Mouse (Mus musculus) spleen, adult 12 weeks (tissue): ENCODE data around the gene Rictor.

Source experiments
- DNase-seq: peaks from one replicate; pipeline ENCODE4 v3.0.0; 2022; ENCODE audit warnings: low spot score

Rictor gene

DNA sequence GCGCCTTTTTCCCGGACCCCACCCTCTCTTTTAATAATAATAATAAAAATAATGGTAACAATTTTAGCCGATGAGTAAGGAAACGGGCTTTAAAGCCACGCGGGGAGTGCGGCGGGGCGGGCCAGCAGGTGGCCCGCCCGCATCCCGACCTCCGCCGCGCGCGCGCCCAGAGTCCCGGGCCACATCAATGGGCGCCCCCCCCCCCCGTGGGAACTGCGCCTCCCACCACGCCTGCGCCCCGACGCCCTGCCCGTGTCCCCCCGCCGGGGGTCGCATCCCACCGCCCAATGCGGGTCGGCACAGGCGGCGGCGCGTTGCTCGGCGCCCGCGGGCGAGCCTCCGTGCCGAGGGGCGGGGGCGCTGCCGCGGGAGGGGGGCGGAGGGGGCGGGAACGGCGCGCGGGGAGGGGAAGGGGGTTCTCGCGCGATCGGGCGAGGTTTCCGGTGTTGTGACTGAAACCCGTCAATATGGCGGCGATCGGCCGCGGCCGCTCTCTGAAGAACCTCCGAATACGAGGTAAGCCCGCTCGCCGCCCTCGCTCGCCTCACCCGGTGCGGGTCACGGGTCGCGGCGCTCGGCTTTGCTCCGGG, at the start of gene Rictor:
Rictor (plus strand) TSS at position 444 of the 590 bp plus-strand sequence.
- DNase-seq: peak; percentile 75

DNA sequence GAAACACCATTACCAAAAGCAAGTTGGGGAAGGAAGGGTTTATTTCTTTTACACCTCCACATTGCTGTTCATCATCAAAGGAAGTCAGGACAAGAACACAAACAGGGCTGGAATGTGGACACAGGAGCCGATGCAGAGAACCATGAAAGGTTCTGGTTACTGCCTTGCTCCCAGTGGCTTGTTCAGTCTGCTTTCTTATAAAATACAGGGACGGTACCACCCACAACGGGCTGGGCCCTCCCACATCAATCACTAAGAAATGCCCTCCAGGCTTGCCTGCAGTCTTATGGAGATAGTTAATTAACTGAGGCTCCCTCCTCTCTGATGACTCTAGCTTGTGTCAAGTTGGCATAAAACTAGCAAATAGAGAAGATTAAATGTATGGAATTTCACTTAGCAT, 46.2 kb upstream of the Rictor start:
- DNase-seq: no peak

DNA sequence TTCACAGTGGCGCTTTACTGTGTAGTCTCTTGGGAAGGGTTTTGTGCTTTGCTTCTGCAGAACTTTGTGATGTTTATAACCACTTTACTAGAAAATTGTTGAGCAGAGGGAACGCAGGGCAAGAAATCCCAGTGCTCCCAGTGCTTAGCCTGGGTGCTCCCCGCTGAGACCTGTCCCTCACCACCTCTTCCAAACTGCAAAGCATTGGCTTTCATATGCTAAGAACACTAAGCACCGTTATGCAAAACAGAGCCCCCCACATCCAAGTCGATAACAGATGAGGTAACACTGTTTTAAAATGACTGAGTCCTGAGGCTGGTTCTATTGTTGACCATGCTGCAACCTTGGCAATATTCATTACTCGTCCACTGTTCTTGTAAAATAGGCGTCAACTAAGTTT, 44.2 kb upstream of the Rictor start:
- no peak for DNase-seq

DNA sequence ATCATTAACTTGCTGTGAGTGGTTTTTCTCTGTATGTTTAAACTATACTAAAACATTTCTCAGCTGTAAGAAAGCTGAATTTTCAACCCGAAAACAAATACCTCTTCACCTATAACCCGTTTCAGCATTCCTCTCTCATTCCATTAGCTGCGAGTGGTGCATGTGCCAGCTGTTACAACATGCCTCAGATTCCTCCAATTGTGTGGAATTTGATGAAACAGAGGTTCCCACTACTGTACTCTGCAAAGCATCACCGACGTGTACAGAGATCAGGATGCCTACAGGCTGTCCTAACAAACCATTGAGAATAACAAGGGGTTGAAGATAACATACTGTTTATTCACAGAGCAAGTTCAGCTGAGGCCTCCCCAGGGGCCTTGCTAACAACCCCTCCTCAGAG, 42.1 kb upstream of the Rictor start:
- DNase-seq: no peak

DNA sequence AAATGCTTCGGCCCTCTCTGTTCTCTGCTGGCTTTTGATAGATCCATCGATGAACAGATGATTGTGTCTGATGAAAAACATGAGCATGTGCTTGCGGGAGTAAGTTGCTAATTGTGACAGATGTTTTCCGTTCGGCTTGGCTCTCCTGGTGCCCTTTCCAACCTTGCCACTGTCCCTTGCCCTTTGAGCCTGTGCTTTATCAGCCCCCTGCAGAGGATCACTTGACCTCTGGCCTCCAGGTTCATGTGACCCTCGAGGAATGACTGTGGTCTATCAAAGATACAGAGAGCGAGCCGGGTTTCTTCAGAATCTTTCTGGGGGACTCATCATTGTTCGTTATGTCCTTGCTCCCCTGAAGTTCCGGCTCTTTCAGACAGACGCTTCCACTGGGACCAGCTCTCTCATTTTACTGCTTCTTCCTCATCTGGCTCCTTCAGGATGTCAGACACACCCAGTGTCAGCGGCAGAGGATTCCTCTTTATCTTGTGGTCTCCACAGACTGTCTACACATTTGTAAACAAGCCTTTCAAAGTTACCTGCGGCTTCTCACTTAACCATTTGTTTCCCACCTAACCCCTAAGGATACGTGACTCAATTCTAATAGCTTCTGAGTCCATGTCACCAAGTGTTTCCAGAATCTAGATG, 39.3 kb upstream of the Rictor start:
- no peak for DNase-seq

DNA sequence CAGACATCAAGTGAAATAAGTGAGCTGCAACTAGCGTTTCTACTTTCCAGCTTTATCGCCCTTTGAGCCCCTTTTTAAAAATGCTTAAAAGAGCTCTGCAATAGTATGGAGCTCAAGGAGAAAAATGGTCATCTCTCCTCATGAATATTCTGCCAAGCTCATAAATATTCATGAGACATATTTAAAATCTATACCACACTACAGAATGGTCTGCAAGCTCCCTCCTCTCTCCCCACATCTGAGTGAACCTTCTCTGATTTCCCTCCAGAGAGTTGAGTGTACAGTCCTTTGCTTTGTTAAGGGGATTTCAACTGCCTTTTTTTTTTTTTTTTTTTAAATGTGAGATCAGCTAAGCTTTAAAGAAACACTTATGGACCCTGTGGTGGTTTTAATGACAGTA, 29.7 kb upstream of the Rictor start:
- DNase-seq: no peak

DNA sequence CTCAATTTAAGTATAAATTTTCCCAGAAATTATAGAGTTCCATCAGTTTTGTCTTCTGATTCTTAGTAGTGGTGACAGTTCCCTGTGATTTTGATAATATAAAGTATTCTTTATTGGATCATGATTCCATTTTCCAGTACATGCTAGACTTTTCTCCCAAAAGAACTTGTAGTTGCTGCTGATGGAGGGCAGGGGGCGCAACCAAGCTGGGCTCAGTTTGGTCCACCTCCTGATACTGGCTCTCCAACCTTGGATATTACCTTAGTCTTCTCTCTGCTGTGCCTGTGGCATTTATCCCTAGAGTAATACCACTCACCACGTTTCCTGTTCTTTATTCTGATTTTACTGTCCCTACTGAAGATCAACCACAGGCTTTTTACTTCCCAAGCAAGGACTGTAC, 6.0 kb upstream of the Rictor start:
- DNase-seq: no peak

DNA sequence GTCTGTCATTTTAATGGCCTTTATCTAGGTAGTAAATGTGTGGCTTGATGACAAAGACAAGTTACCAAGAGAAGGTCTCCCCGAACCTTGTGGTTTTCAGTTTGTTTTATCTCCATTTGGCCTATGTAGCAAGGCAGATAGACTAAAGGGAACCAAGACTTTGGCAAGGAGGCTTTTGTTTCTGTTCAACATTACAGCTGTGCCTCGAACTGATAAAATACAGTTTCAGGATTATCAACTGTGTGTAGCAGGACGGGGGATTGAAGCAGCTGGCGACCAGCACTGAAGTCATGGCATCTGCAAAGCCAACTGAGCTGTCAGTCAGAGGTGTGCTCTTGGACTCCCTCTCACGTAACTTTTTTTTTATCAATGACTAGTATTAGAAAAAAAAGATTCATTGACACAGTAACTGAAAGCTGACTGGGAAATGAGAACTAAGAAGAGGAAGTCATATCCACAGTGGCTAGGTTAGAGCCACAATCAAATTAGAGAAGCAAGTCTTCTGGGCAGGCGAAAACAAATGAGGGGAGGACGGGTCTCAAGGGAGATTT, 2.8 kb upstream of the Rictor start:
- no peak for DNase-seq

DNA sequence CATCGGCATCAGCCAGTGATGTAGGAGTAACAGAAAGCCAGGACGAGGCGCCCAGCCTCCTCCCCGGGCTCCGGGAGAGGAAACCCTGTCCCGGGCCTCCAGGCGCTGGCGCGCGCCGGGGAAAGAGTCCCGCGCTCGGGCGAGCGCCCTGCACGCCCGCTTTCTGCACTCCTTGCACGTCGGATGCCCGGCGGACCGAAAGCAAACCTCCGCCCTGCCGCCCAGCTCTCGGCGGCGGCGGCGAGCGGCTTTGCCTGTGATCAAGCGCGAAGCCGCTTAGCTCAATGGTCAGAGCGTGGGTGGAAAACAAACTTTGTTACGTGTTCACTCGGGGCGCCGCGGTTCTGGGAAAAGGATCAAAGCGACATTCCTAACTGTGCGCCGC, 636 bp upstream of the Rictor start:
- peak; percentile 68 for DNase-seq

DNA sequence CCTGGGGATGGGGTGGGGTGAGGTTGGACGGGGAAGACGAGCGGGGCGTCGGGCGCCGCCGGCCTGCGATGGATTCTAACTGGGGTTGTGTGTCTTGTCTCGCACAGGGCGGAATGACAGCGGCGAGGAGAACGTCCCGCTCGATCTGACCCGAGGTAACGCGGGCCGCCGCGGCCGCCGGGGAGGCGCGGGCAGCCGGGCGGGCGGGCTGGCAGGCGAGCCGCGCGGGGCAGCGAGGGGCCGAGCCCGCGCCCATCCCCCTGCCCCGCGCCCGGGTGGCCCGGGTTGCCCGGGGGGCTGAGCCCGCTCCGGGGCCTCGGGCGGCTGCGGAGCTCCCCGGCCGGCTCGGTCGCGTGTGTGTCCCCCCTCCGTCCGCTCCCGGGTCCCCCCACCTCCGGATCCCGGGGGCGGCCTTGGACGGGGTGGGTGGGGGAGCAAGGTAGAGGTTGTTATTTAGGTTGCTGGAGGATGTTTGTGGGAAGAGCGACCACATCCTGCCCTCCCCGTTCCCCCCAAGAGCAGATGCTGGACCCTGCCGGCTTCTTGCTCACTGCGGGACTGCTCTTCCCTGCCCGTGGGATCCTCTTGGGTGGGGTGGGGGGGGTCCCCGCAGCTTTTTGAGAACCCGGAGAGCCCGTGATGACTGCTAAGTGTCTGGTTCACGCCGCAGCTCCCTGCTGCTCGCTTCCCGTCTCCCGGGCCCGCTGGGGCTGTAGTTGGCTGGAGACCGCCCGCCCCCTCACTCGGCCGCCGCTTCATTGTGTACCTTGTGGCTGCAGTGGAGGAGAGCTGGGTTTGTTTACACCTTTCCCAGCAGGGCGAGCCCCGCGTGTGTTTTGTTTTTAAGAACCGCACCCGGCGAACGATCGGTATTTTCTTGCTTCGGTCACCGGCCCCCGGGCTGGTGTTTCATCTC, 605 bp downstream of the Rictor start:
- peak; percentile 50 for DNase-seq

DNA sequence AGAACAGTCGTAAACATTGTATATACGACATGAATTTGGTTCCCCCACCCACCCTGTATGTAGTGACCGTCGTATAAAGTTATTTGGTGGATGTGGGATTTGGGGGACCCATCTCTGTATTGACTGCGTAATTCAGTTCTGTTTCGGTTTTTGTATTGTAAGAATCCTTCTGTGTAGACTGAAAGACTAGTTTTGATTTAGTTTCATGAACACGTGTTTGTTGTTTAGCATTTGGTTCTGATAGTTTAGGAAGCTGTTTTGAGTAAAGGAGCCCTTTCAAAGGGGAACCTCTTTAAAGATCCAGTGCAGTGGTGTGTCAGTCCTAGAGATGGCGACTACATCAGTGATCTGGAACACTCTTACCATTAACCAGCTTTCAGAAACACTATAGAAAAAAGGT, 1.4 kb downstream of the Rictor start:
- no peak for DNase-seq

DNA sequence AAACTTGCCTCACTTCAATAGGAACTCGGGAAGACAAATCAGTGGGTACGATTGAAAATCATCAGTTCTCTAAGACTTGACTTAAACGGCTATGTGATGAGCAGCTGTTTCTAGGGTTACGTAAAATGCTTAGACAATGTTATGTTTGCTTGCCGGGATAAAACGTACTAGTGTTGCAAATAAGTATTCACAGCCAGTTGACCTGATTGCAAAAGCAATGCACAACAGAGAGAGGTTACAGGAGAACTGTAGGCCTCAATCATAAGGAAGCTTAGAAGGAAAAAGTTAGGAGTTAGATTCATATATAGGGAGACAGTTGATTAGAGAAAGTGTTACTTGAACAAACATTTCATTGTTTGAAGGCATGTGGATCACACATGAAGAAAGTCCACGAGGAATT, 2.2 kb downstream of the Rictor start:
- DNase-seq: no peak

DNA sequence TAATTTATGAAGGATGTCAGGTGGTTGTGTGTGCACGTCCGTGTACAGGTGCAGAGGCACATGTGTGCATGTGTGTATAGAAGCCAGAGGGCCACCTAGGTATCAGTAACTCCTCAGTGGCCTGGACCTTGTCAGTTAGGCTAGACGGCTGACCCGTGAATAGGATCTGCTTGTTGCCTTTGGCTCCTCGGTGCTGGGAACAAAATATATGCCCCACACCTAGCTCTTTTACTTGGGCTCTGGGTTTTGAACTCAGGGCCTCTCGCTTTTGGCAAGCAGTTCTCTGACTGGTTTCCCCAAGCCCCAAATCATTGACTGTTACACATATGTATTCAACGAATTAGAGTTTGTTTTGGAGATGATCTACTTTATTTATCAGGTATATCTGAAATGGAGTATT, 3.0 kb downstream of the Rictor start:
- no peak for DNase-seq

DNA sequence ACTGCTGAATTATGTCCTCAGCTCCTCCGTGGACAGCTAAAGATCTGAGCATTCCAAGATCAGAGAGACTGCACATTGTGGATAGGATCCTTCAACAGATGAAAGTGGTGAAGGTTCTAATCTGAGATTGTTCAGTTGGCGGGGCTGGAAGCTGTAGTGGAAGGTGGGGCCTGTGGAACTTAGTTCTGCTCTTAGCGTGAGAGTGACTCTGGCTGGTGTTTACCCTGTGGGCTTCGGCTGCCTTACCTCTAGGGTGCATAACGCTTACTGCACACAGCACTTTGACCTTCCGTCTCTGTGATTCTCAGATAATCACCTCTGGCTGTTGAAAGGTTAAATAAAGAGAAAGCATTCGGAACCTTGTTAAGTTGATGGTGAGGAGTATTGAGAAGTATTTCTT, 6.6 kb downstream of the Rictor start:
- no peak for DNase-seq

DNA sequence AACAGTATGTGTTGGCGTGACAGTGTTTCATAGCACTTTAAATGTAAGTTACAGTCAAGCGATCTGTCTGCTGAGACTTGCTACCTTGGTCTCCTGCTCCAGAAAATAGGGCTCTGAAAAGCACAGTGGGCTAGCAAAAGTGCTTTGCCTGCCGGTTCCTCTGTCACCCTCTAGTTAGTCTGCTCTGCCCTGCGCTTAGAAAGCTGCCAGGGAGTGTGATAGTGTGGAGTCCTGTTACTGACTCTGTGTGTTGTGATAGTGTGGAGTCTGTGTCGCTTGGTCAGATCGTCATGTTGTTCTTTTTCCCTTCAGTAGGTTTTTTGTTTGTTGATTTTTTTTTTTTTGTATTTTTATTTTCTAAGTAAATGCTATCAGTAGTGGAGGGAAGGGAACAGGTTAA, 7.1 kb downstream of the Rictor start:
- no peak for DNase-seq

DNA sequence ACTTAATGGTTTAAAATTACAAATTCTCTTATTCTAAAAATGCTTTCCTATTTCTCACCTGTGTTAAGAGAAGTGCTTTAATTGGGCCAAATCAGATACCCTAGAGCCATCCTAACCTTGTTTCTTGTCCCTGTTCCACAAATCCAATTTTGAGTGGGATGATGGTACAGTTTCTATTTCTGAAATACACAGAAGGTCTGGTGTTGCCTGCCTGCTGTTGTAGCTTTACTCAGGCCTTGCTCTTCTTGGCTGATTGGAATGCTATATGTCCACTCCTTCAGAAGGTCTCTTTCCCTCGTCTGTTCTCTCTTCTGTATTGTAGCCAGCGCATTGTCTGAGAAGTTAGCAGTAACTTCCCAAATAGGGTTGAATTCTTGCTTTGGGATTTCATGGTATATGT, 13.2 kb downstream of the Rictor start:
- DNase-seq: no peak

DNA sequence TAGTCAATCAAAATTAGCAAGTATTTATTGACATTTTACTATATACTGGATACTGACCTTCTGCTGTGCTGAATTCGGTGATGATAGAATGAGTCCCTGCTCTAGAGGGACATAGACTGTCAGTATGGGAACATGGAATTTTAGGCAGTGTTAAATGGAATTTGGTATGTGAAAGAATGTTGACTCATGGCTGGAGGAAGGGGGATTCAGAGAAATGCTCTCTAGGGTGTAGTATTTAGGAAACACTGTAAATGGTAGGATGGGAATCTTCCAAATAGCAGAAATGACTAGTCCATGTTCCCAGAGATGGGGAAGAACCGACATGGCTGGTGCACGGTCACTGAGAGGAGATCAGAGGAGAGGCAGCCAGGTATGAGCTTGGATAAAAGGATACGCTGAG, 13.6 kb downstream of the Rictor start:
- no peak for DNase-seq

DNA sequence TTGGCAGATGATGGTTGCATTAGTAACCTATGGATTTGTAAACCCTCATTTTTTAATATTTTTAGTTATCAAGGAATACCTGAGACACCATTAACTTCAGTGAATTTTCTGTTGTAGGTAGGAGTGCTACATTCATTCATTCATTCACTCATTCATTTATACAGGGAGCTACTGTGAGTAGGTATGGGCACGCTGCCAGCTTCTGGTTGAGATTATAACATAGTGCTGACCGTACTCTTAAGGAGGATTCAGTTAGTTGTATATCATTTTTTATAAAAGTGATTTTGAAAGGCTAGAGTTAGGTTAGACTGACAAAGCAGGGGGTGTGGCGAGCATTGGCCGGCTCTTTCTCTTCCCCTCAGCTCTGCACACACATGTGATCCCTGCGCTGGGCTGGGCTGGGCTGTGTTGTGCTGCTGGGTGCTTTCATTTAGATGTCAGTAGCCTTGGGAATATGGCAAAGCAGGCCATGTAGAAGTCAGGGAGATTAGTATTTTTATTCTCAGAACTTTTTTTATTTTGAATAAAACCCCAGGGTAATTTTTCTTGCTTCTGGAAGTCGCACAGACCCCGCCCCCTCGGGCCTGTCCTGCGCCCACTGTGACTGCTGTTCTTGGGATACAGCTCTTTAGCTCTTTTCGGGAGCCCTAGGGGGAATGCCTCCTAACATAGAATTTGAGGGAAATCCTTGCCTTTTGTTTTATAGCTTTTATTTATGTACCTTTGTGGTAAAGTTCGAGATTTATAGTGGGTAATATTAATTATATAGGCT, 14.4 kb downstream of the Rictor start:
- DNase-seq: no peak

DNA sequence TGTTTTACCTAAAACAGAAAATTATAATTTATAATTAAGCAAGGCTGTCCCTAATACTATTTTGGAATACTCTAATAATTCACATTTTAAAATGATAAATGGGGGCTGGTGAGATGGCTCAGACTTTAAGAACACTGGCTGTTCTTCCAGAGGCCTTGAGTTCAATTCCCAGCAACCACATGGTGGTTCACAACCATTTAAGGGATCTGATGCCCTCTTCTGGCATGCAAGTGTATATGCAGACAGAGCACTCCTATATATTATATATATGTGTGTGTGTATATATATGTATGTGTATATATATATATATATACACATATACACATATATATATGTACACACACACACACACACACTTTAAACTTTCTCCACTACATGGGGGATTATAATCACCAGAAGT, 15.2 kb downstream of the Rictor start:
- DNase-seq: no peak

DNA sequence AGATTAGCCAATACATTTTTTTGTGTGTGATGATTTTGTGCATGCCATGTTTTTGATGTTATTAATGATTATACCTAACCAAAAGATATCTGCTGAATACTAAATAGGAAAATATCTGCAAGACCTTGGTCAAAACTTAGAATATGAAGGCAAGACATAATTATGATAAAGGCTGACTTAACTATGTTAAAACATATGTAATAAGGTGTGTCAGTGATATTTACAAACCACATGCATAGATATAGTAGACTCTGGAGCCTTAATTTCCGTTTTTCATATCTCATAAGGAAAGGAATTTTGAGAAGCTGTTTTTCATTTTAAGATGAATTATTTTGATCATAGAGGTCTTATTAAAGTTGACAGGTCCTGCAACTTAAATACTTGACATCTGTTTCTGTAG, 16.3 kb downstream of the Rictor start:
- DNase-seq: no peak

DNA sequence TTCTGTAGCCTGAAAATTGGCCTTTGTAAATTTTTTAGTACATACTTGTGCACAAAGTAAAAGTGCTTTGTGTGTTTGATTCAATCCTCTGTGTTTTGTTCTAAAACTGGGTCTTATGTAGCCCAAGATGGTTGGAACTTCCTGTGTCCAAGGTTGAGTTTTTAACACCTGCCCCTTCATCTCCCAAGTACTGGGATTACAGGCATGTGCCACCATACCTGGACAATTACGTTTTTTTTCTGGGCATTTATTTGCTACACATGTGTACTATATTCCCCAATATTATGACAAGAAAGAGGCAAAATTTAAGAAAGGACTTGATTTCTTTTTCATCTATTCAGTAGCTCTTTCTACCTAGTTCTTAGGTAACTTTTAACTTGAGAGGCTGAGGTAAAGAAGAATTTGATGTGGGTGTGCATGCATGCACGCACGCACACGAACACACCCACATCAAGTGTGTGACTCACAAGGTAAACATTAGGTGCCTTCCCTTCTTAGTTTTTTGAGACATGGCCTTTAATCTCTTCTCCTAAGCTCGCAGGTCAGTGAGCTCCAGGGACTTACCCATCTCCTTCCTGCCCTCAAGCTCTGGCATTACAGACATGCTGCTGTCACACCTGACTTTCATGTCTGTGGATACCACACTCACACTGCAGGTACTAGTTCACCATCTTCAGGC, 18.1 kb downstream of the Rictor start:
- DNase-seq: no peak

DNA sequence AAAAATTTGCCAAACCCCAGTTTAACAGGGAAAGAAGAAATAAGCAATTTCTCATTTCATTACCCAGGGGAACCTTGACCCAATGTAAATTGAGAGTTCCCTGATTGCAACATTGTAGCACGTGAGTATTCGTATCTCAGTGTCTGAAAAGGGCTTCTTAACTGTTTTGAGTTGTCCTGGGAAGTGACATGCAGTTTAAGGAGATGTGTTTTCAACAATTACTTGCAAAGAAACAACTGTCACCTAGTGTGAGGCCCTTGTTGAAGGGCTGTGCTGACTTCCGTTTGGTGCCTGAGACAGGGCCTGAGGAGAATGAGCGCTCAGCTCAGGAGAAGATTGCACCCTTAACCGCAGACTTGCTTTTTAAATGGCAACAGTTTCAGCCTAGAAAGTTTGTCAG, 24.9 kb downstream of the Rictor start:
- DNase-seq: no peak
